Mouse (Mus musculus) right cerebral cortex, adult 2 months (tissue): Measurements from ENCODE around the gene Arhgef7.

Experiments
- DNase-seq, 2 experiments: peaks; one replicate each; pipeline ENCODE4 v3.0.0; 2021 to 2022; ENCODE audit warnings: low spot score in 2 of 2

Arhgef7 gene

GRCm38 (mm10) chr8:11797729-11798479 is 70.4 kb downstream of the Arhgef7 start:
- peak; percentile 62 to 81 for DNase-seq

- DNase-seq, result no peak
Observed at GRCm38 (mm10) chr8:11798480-11798867, 71.0 kb downstream of the Arhgef7 start.

- no peak for DNase-seq
Observed at GRCm38 (mm10) chr8:11799098-11799497, 71.6 kb downstream of the Arhgef7 start.

GRCm38 (mm10) chr8:11800481-11800880 is 73.0 kb downstream of the Arhgef7 start:
- DNase-seq, result no peak

GRCm38 (mm10) chr8:11801571-11801970 is 74.0 kb downstream of the Arhgef7 start:
- DNase-seq, result no peak

- no peak for DNase-seq
Observed at GRCm38 (mm10) chr8:11804914-11805313, 77.4 kb downstream of the Arhgef7 start.

GRCm38 (mm10) chr8:11806252-11806651 is 78.7 kb downstream of the Arhgef7 start:
- no peak for DNase-seq

GRCm38 (mm10) chr8:11807361-11807760 is 79.8 kb downstream of the Arhgef7 start:
- no peak for DNase-seq

GRCm38 (mm10) chr8:11808047-11808446 is 80.5 kb downstream of the Arhgef7 start:
- no peak for DNase-seq

GRCm38 (mm10) chr8:11810426-11810825 is 82.9 kb downstream of the Arhgef7 start:
- DNase-seq, result no peak

GRCm38 (mm10) chr8:11813801-11814200 is 86.3 kb downstream of the Arhgef7 start:
- DNase-seq, result no peak

GRCm38 (mm10) chr8:11815206-11815605 is 87.7 kb downstream of the Arhgef7 start:
- DNase-seq, result no peak

GRCm38 (mm10) chr8:11820136-11820535 is 92.6 kb downstream of the Arhgef7 start:
- no peak for DNase-seq

GRCm38 (mm10) chr8:11820568-11820967 is 93.0 kb downstream of the Arhgef7 start:
- no peak for DNase-seq

GRCm38 (mm10) chr8:11821451-11822206 is 94.1 kb downstream of the Arhgef7 start:
- DNase-seq, result no peak

- DNase-seq, result no peak
Observed at GRCm38 (mm10) chr8:11822550-11823060, 95.1 kb downstream of the Arhgef7 start.

- no peak for DNase-seq
Observed at GRCm38 (mm10) chr8:11825756-11826155, 98.2 kb downstream of the Arhgef7 start.

GRCm38 (mm10) chr8:11827312-11827711 is 99.8 kb downstream of the Arhgef7 start:
- DNase-seq, result no peak

GRCm38 (mm10) chr8:11830214-11831046 is 102.9 kb downstream of the Arhgef7 start:
- no peak for DNase-seq

GRCm38 (mm10) chr8:11831174-11831573 is 103.7 kb downstream of the Arhgef7 start:
- DNase-seq, result no peak

- DNase-seq, result no peak
Observed at GRCm38 (mm10) chr8:11831939-11832338, 104.4 kb downstream of the Arhgef7 start.

- no peak for DNase-seq
Observed at GRCm38 (mm10) chr8:11833157-11833556, 105.6 kb downstream of the Arhgef7 start.
